Mouse (Mus musculus) forebrain, postnatal 0 days (tissue): ENCODE data around the gene Rogdi. TPM values are rescaled to one million over a fixed set of nuclear protein-coding genes. Genes with fewer than 3 reads are reported as not detected.
A peak's percentile ranks its signal among the peaks of the same experiment; 100 is the strongest.

Experiments
- ATAC-seq: fragments of 200-750 bp; cut with Nextera tagmentation; 2 replicates; pipeline ENCODE4 v1.8.0; 2017; ENCODE audit warnings: mild to moderate bottlenecking, moderate library complexity
- DNase-seq: peaks from one replicate; pipeline ENCODE4 v3.0.0-alpha.2; 2015
- H3K27ac ChIP-seq: fragments of 300-500 bp; sonication (generic); 2 replicates; pipeline ENCODE4 v1.5.1; 2014; ENCODE audit warnings: low read depth, mild to moderate bottlenecking, antibody characterized with exemption, low read length, moderate library complexity, mixed read lengths
- H3K27me3 ChIP-seq: fragments of 300-500 bp; sonication (generic); 2 replicates; pipeline ENCODE4 v1.6.1; 2014; ENCODE audit warnings: mild to moderate bottlenecking, low read length, mixed read lengths; ENCODE audit not compliant: insufficient read depth
- H3K36me3 ChIP-seq: fragments of 300-500 bp; sonication (generic); 2 replicates; pipeline ENCODE4 v1.6.1; 2014; ENCODE audit warnings: mild to moderate bottlenecking, moderate library complexity; ENCODE audit not compliant: insufficient read depth
- H3K4me1 ChIP-seq: fragments of 300-500 bp; sonication (generic); 2 replicates; pipeline ENCODE4 v1.6.1; 2014; ENCODE audit warnings: antibody characterized with exemption; ENCODE audit not compliant: insufficient read depth
- H3K4me2 ChIP-seq: fragments of 300-500 bp; sonication (generic); 2 replicates; pipeline ENCODE4 v1.6.1; 2014; ENCODE audit warnings: low read depth, mild to moderate bottlenecking, moderate library complexity
- H3K4me3 ChIP-seq: fragments of 300-500 bp; sonication (generic); 2 replicates; pipeline ENCODE4 v1.5.1; 2014; ENCODE audit warnings: low read depth, low read length, mixed read lengths
- H3K9ac ChIP-seq: fragments of 300-500 bp; sonication (generic); 2 replicates; pipeline ENCODE4 v1.6.1; 2014; ENCODE audit warnings: mild to moderate bottlenecking
- H3K9me3 ChIP-seq: fragments of 300-500 bp; sonication (generic); 2 replicates; pipeline ENCODE4 v1.6.1; 2016; ENCODE audit warnings: low read length
- CTCF ChIP-seq: sonication (generic); IDR thresholded peaks from 2 replicates; pipeline ENCODE4 v1.5.1; 2016; ENCODE audit warnings: antibody characterized with exemption, control low read depth, low read depth
- WGBS: fragments of 180-500 bp; shearing (Covaris S2); extraction: QIAGEN DNeasy Blood & Tissue Kit; methylation state at CpG from one replicate; pipeline ENCODE4 v1.1.7; 2014; 5-methylcytosine and 5-hydroxymethylcytosine counted together
- polyA plus RNA-seq: library from polyadenylated mRNA; unstranded; fragments of >200 nt; fragmentation: Nextera tagmentation; extraction: Ambion mirVana; gene quantifications from 2 replicates; pipeline ENCODE4 v1.2.1, GENCODE M21; 2015
- total RNA-seq: library from RNA; depleted of rRNA; stranded (reverse); fragments of >200 nt; gene quantifications from 2 replicates; pipeline ENCODE4 v1.2.3, GENCODE M21; 2014

Gene Rogdi
- total and polyA plus RNA-seq, 2 experiments from 2014 or later: 75.3 to 130 TPM

DNA sequence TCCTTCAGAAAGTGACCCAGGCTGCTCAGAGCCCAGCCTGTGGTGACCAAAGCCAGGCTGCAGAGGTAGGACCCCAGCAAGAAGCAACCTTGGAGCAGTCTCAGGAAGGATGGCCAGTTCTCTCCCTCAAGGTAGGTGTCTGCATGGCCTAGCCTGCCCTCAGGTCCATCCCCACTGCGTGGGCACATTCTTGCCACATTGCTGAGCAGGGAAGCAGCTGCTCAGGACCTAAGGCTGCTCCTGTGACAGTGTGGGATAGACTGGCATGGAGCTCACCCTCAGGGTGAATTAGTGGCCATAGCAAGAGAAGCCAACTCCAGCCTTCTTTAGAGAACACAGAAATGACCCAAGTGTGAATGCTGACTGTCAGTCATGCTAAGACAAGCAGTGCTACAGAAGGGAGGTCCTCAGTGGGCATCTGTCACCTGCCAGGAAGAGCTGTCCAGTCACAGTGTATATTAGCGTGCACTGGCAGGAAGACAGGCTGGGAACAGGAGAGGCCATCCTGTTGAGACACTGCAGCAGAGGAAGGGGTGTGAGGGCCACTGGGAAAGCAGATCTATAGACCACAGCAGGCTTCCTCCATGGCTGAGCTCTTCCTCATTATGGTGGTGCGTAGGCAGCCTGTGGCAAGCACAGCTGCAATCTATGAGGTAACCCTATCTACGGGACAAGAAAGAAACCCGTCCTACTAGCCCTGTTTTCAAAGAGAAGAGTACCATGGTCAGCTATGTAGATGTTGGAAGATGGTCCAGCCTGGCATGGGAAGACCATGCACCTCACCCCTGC lies 44.1 kb downstream of the Rogdi start:
- no peak overlapping the region for H3K9ac ChIP-seq
- no peak overlapping the region for H3K4me2 ChIP-seq
- ATAC-seq (no peak), DNase-seq (no peak)
- no peaks in the 10 kb centered on the region for H3K9me3 ChIP-seq
- no peaks in the 10 kb centered on the region for H3K27me3 ChIP-seq
- H3K36me3 ChIP-seq: no peaks in the 10 kb centered on the region
- no peaks in the 10 kb centered on the region for H3K4me1 ChIP-seq
- H3K4me3 ChIP-seq: no peak overlapping the region
- no peak for TF ChIP-seq CTCF
- H3K27ac ChIP-seq: no peak overlapping the region
- WGBS: 88% methylated on average over 5 of the region's 5 CpGs

DNA sequence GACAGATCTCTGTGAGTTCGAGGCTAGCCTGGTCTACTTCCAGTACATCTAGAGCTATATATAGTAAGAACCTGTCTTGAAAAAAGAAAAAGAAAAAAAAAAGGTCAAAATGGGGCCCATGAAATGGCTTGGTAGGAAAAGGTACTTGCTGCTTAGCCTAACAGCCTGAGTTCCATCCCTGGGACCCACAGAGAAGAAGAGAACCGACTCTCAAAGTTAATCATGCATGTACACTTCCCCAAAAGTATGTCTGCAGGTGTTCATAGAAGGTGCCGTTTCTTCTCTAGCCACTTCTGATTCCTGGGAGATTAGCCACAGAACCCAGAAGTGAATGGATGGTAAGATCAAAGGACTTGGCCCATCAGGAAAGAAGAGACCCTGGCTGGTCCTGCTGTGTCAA lies 44.9 kb downstream of the Rogdi start:
- H3K9ac ChIP-seq: no peak overlapping the region
- no peak overlapping the region for H3K27ac ChIP-seq
- H3K4me3 ChIP-seq: no peak overlapping the region
- no peaks in the 10 kb centered on the region for H3K9me3 ChIP-seq
- no peaks in the 10 kb centered on the region for H3K27me3 ChIP-seq
- no peak overlapping the region for H3K4me2 ChIP-seq
- DNase-seq: no peak
- WGBS: 76% methylated on average over 3 of the region's 3 CpGs
- TF ChIP-seq CTCF: no peak
- no peak for ATAC-seq
- peaks cover under 1% of the 10 kb centered on the region; the same call in 1 of the 2 replicates for H3K4me1 ChIP-seq
- H3K36me3 ChIP-seq: no peaks in the 10 kb centered on the region

DNA sequence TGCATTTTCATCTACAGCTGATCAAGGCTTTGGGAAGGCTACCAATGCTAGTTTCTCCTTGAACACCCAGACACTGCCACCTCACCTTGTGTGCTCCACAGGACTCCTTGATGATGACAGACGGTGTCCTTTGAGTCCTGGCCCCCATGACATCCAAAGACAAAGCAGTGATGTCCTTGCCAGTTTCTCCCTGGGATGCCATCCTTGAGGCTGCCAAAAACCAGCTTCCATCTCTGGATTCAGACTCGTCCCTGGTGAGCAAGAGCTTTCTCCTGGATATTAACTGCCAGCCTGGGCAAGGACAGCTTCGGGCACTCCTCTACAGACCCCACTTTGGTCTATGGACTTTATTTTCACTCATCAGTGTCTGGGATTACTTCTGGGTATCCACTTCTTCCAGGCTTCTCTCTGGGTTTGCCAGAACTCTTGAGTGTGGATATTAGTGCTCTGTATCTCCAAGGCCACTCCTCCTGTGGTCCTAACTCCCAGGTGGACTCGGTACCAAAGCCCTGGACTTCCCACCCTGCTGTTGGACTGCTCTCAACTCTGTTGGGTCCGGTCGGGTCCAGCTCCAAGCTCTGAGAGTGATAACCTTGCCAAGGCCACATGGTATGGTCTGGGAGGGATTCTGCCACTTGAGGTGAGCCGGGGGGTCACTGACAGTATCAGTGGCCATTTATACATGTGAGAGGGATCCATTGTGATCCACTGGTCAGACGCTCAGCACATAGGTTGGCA lies 47.8 kb downstream of the Rogdi start:
- TF ChIP-seq CTCF: no peak
- DNase-seq (no peak), ATAC-seq (no peak)
- Histone ChIP-seq H3K4me2 (peak overlapping the region; percentile 78; the same call in 1 of the 2 replicates), H3K4me3 (no peak overlapping the region), H3K4me1 (peaks cover 8% of the 10 kb centered on the region; the same call in 1 of the 2 replicates), H3K9ac (no peak overlapping the region), H3K36me3 (no peaks in the 10 kb centered on the region), H3K9me3 (no peaks in the 10 kb centered on the region), H3K27me3 (no peaks in the 10 kb centered on the region), H3K27ac (no peak overlapping the region)
- WGBS: 87% methylated on average over 8 of the region's 8 CpGs

DNA sequence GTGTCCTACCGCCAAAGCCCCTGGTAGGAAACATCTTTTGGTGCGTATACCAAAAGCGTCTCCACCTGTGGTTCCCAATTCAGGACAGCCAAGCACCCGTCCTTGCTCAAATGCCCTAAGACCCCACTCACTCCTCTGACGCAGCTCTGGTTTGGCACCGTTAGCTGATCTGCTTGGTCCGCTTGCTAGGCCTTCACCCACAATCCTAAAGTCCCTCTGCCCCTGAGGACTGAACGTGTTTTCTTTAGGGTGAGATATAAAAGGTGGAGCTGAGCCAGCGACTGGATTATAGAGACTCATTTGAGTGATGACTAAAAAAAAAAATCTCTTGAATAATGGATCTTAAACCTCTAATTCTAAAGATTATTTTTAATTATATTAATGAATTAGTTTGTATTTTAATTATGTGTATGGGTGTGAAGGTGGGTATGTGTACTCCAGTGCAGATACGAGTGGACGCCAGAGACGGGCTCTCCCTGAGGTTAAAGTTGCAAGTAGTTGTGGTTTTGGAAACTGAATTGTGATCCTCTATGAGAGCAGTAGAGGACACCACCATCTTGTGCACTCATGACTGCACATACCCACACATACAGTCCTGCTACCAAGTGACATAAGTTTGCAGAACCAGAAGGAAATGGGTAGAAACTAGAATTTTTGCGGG lies 48.5 kb downstream of the Rogdi start:
- no peaks in the 10 kb centered on the region for H3K27me3 ChIP-seq
- TF ChIP-seq CTCF: no peak
- ATAC-seq: peak; percentile 1; the same call in 1 of the 2 replicates
- peaks cover 5% of the 10 kb centered on the region; the same call in 1 of the 2 replicates for H3K36me3 ChIP-seq
- peaks cover 8% of the 10 kb centered on the region; the same call in 1 of the 2 replicates for H3K4me1 ChIP-seq
- 21% methylated on average over 13 of the region's 13 CpGs for WGBS
- H3K9me3 ChIP-seq: no peaks in the 10 kb centered on the region
- no peak for DNase-seq
- H3K4me2 ChIP-seq: peak overlapping the region; percentile 78
- H3K4me3 ChIP-seq: peak overlapping the region; percentile 83
- peak overlapping the region; percentile 86 for H3K27ac ChIP-seq
- peak overlapping the region; percentile 90 for H3K9ac ChIP-seq

DNA sequence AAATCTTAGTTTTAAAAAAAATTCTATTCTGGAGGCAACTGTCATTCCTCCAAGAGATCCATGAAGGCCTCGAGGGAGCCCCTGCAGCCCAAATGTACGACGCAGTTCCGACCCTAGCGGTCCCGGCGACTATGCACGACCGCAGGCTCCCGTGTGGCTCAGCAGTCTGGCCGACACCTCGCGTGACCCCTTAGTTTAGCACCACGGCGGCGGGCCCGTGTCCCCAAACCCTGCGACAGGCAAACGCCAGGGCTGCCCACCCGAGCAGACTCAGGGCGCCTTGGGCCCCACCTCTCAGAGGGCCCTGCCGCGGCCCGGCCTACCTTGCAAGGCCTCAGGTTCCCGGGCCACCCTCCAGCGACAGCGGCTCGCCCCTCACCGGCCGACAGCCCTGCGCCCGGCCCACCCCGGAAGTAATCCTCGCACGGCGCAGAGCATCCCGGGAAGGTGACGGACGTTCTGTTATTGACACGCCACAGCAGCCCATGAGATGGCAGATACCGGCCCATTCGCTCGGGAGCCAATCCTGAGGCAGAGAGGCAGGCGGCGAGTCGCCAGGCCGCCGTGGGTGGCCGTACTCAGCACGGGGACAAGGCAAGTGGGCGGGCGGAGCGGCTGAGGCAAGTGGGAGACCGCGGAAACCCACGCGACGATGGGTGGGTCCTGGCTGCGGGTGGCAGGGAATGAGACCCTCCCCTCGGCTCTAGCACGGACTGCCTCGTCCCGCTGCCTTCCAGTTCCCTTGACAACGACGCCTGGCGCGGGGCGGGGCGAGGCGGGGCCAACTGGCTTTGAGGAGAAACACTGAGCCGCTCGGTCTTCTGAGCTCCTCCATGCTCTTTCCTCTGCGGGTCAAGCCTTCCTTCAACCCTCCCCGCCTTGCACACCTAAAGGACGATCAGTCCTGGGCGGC lies 49.3 kb downstream of the Rogdi start, which contains the start of gene Anks3:
Gene Anks3 (minus strand): TSS at position 409 of the 913 bp plus-strand sequence.
- Histone ChIP-seq H3K9me3 (no peaks in the 10 kb centered on the region), H3K27me3 (no peaks in the 10 kb centered on the region), H3K36me3 (peaks cover 6% of the 10 kb centered on the region; the same call in 1 of the 2 replicates), H3K4me1 (peaks cover 8% of the 10 kb centered on the region; the same call in 1 of the 2 replicates), H3K4me2 (peak within 1 kb of the TSS; percentile 78), H3K9ac (peak within 1 kb of the TSS; percentile 90), H3K4me3 (peak within 1 kb of the TSS; percentile 83), H3K27ac (peak within 1 kb of the TSS; percentile 86)
- no peak for TF ChIP-seq CTCF
- 1% methylated on average over 76 of the region's 76 CpGs for WGBS
- peak; percentile 99 for DNase-seq
- ATAC-seq: peak; percentile 97

DNA sequence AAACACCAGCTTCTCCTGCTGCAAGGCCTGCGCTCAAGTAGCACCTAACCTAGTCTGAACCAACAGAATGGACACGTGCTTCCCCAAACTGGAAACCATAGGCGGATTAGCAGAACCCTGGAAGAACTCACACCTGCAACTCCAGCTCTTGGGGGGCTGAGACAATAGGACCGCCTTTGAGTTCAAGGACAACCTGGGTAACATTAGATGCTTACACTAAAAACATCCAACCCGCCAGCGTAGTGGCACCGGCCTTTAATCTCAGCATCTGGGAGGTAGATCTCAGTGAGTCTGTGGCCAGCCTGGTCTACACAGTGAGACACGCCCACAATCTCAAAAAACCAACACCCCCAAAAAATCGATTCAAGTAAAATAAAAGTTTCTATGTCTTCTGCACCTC lies 50.0 kb downstream of the Rogdi start:
- Histone ChIP-seq H3K9me3 (no peaks in the 10 kb centered on the region), H3K9ac (peak overlapping the region; percentile 90), H3K4me3 (peak overlapping the region; percentile 83), H3K27me3 (no peaks in the 10 kb centered on the region), H3K4me1 (peaks cover 8% of the 10 kb centered on the region; the same call in 1 of the 2 replicates), H3K27ac (peak overlapping the region; percentile 86; the same call in 1 of the 2 replicates), H3K36me3 (peaks cover 6% of the 10 kb centered on the region; the same call in 1 of the 2 replicates), H3K4me2 (peak overlapping the region; percentile 78)
- ATAC-seq (no peak), DNase-seq (no peak)
- TF ChIP-seq CTCF: no peak
- 39% methylated on average over 9 of the region's 9 CpGs for WGBS
